Mouse (Mus musculus) left cerebral cortex, postnatal 36 days (tissue): Measurements from ENCODE around the gene Atf7ip. TPM values are rescaled to one million over a fixed set of nuclear protein-coding genes. Genes with fewer than 3 reads are reported as not detected.
A peak's percentile ranks its signal among the peaks of the same experiment; 100 is the strongest.

Source experiments
- DNase-seq, 2 experiments: peaks; one replicate each; pipeline ENCODE4 v3.0.0; 2021 to 2022; ENCODE audit warnings: low spot score in 2 of 2, mixed read lengths in 1 of 2
- intact Hi-C: fragments of 180-260 bp; cut with DNase I; formaldehyde crosslinking; loops from one replicate; pipeline ENCODE4 v1.15.1; 2025
- total RNA-seq, 2 experiments: library from RNA; stranded (reverse); gene quantifications; 2 replicates each; pipeline ENCODE4 v1.2.3; 2021

Atf7ip gene
- total RNA-seq, 2 experiments from 2014 or later, result 102 to 125 TPM

GRCm38 (mm10) chr6:136518537-136519246 is 12.7 kb downstream of the Atf7ip start:
- intact Hi-C loops, result loop anchor here (1.0 to 2.0 kb wide), 3 partner anchors 36 to 94 kb away; no protein-coding TSS in a partner anchor
- peak; percentile 94 to 96 for DNase-seq

- DNase-seq, result no peak
- intact Hi-C loops, result loop anchor here (2.0 kb wide), 2 partner anchors 36 to 94 kb away; no protein-coding TSS in a partner anchor
Measured at GRCm38 (mm10) chr6:136519254-136519653, 13.3 kb downstream of the Atf7ip start.

GRCm38 (mm10) chr6:136520361-136520760 is 14.4 kb downstream of the Atf7ip start:
- intact Hi-C loops, result no loop called here
- DNase-seq, result no peak

GRCm38 (mm10) chr6:136521681-136522080 is 15.7 kb downstream of the Atf7ip start:
- no peak for DNase-seq
- intact Hi-C loops, result no loop called here

- intact Hi-C loops, result no loop called here
Measured at GRCm38 (mm10) chr6:136522658-136523057, 16.7 kb downstream of the Atf7ip start.

GRCm38 (mm10) chr6:136524751-136525150 is 18.8 kb downstream of the Atf7ip start:
- DNase-seq, result no peak
- intact Hi-C loops, result no loop called here

More at GRCm38 (mm10) chr6:136522658-136523057, 16.7 kb downstream of the Atf7ip start:
- no peak for DNase-seq

- no peak for DNase-seq
Measured at GRCm38 (mm10) chr6:136525567-136525966, 19.6 kb downstream of the Atf7ip start.

GRCm38 (mm10) chr6:136529156-136529555 is 23.2 kb downstream of the Atf7ip start:
- intact Hi-C loops, result no loop called here
- no peak for DNase-seq

More at GRCm38 (mm10) chr6:136525567-136525966, 19.6 kb downstream of the Atf7ip start:
- intact Hi-C loops, result no loop called here

- intact Hi-C loops, result no loop called here
- no peak for DNase-seq
Measured at GRCm38 (mm10) chr6:136531792-136532230, 25.8 kb downstream of the Atf7ip start.

- DNase-seq, result peak; percentile 65 to 76
- intact Hi-C loops, result no loop called here
Measured at GRCm38 (mm10) chr6:136532535-136533291, 26.7 kb downstream of the Atf7ip start.

- intact Hi-C loops, result no loop called here
- no peak for DNase-seq
Measured at GRCm38 (mm10) chr6:136533804-136534203, 27.8 kb downstream of the Atf7ip start.

- no peak for DNase-seq
- intact Hi-C loops, result no loop called here
Measured at GRCm38 (mm10) chr6:136534444-136534843, 28.5 kb downstream of the Atf7ip start.

- intact Hi-C loops, result no loop called here
- no peak for DNase-seq
Measured at GRCm38 (mm10) chr6:136535176-136535575, 29.2 kb downstream of the Atf7ip start.

GRCm38 (mm10) chr6:136536121-136536520 is 30.2 kb downstream of the Atf7ip start:
- no peak for DNase-seq
- intact Hi-C loops, result no loop called here

GRCm38 (mm10) chr6:136541350-136541749 is 35.4 kb downstream of the Atf7ip start:
- intact Hi-C loops, result no loop called here
- no peak for DNase-seq

GRCm38 (mm10) chr6:136542105-136542504 is 36.1 kb downstream of the Atf7ip start:
- intact Hi-C loops, result no loop called here
- DNase-seq, result no peak

- intact Hi-C loops, result no loop called here
- peak in 1 of 2 experiments; percentile 47 for DNase-seq
Measured at GRCm38 (mm10) chr6:136543164-136543563, 37.2 kb downstream of the Atf7ip start.

GRCm38 (mm10) chr6:136545284-136545870 is 39.4 kb downstream of the Atf7ip start:
- intact Hi-C loops, result no loop called here
- no peak for DNase-seq

- intact Hi-C loops, result no loop called here
- DNase-seq, result no peak
Measured at GRCm38 (mm10) chr6:136546286-136546685, 40.3 kb downstream of the Atf7ip start.

GRCm38 (mm10) chr6:136546987-136547386 is 41.0 kb downstream of the Atf7ip start:
- no peak for DNase-seq
- intact Hi-C loops, result no loop called here
